Mouse (Mus musculus) cerebellum, adult 11-12 months (tissue): Measurements from ENCODE around the gene Mgp.
A peak's percentile ranks its signal among the peaks of the same experiment; 100 is the strongest.

Experiments used
- DNase-seq: peaks from one replicate; pipeline ENCODE4 v3.0.0; 2022

The Mgp gene

DNA sequence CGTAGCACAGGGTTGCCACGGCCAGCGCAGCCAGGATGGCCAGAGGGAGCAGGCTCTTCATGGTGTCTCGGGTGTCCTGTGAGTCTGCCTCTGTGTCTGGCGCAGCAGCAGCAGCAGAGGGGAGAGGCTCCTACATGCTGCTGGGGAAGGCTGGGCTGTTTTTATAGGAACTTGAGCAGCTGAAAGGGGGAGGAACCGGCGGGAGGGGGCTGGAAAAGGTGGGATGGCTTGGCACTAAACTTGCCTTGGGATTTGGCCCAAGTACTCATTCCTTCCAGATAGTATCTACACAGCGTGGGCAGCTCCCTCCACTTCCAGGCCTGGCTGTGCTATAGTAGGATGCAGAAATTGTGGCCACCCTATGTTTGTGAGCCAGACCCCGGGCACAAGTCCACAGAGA is at the start of gene Mgp:
TSS of gene Mgp (minus strand) at position 154 of the 400 bp plus-strand sequence.
- DNase-seq: no peak

DNA sequence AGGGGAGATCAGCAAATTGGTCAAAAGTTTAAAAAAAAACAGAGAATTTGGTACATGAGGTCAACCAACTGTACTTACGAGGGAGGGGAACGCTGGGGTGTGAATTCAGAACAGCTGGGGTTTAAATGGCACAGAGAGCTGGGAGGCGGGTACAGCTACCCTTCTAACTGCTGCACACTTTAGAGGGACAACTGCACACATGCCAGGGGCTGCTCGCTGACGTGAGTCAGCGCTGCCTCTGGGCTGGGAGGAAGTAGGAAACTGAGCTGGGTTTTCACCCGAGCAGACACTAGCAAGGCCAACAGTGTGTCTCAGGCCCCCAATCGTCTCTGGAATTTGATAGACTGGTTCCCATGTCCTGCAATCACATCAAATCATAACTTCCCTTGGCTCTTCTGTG is 49.4 kb upstream of the Mgp start:
- DNase-seq: no peak

DNA sequence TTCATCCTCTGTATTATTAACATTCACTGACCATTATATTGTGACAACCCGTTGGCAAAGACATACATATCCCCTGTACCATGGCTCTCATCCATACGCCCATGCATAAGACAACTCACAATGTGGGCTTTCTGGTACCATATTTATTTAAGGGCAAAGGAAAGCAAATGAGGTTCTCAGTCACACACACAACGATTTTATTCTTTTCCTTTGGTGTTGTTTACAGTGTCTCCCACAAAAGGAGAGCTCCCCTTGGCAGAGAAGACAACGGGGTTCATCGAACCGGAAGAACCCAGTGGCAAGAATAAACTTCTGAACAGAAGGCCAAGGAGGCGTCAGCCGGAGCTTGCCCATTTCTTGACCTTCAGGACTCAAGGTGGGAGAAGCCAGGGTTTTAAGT is 47.9 kb upstream of the Mgp start, which contains the start of gene Pde6h:
TSS of gene Pde6h (plus strand) at position 301 of the 400 bp plus-strand sequence.
- DNase-seq: no peak

DNA sequence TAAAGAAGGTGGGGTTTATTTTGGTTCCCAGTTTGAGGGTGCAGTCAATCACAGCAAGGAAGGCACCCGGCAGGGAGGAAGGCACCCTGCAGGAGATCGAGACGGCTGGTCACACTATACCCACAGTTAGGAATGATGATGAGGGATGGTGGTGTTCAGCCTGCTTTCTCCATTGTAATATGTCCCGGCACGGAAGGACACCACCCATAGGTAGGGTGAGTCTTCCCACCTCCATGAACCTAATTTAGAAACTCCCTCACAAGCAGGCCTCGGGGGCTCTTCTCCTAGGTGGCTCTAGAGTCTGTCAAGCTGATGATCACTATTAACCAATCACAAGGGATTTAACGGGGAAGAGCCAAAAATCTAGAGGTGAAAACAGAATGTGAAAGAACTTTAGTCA is 47.2 kb upstream of the Mgp start:
- DNase-seq: no peak

DNA sequence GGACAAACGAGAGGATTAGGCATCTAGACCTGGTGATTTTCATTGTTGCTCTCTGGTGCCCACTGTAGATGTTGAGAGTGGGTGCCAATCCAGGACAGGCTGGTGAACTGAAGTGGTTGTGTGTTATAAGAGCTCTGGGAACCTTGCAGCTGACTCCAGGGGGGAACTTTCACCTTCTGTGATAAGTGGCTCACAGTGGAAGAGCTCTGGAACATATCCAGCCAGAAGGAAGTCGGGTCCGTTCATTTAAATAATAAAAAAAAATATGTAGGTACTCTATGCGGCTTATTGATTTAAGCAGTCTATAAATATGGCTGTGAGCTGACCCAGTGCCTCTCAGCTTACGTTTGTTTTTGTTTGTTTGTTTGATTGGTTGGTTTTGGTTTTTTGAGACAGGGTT is 46.5 kb upstream of the Mgp start, which contains the start of gene Erp27:
TSS of gene Erp27 (minus strand) at position 101 of the 400 bp plus-strand sequence.
- no peak for DNase-seq

DNA sequence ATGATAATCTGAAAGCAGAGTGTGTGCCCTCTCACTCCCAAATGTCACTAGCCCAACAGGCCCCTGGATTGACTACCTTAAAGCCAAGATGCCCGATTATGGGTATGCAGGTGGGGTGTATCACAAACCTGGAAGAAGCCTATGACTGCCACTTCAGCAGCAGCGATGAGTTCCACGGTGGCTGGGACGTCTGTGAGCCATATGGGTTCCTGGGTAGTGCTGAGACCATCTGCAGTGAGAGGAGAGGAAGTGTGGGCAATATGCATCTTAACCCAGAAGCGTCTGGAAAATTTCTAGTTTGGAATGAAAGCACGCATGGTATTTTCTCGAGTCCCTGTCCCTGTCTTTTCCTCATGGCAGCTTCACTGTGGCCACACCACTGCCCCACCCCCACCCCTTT is 46.0 kb upstream of the Mgp start:
- DNase-seq: no peak

DNA sequence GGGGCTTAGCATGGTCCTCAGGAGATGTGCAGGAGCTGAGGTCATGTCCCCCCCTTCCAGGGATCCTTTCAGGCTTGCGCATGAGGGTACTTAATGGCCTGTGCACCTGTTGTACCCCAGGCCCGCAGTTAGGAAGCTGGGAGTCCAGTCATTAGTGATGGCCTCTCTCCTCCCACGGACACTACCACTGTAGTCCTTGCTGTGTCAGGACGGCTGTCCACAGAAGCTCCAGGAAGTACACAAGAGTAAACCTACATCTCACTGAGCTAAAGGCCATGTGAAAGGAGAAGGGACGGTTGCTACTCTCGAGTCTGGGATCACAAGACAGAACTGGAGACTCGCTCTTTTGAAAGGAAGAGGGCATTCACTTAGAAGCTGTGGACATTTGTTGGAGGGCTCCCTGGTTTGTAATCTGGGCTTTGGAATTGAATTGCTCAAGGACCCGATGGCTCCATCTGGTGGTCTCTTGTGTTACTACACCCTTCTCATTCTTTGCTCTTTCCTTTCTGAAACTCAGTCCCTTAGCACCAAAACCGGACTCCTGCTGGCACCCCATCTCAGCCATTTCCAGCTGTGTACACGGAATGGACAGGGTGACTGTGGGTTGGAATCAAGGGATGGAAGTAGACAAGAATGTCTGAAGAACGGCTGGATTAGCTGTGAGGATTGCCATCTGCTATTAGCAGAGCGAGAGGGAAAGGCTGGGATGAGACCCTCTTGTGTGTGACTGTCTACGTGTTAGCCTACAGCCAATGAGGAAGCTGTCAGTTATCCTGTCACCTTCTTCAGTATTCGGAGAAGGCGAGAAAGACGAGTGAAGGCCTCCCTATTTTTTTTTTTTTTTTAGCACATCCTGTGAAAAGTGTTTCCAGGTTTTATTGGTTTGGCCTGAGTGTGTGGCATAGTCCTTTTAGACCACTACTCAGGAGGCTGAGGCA is 45.0 kb upstream of the Mgp start:
- peak; percentile 13 for DNase-seq

DNA sequence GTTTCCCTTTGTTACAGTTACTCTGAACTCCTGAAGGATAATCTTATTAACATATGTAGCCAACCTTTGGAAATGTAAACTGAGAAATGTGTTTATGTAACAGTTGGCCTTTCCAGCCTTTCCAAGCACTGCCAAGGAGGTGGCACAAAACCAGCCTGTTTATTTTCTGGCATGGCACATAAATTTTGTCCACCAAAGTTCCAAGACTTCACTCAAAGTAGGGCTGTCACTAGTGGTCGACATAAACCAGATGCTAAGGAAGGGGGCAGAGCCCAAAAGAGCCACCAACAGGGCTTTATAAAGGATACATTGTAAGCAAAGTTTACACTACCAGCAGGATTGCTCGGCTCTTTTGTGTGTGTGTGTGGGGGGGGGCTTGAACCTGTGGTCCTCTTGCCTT is 42.3 kb upstream of the Mgp start:
- no peak for DNase-seq

DNA sequence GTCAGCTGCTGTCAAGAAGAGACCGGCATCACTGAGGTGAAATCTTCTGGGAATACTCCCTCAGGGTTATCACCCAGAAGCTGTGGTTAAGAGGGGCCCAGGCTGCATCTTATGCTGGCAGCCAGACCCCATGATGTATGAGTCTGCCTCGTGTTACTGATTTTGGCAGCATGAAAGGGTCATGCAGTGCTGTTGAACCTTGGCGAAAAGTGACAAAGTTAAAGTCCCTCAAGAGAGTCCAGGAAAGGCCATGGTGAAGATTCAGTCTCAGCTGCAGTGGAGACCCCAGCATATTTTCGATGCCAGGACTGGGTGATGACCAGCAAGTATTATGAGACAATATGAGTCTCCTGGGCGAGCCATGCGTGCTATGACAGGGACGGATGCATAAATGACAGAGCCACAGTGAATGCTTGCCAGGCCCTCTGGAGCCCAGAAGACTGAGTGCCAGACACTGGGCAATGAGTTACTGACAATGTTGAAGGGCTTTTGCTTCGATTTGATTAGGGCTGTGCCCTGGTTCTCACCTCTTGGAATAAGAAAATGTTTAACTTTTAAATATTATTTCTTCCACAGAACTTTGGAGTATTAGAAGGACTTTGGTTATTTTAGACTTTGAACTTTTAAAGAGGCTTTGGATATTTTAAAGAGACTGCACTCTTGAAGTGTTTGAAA is 40.2 kb upstream of the Mgp start:
- no peak for DNase-seq

DNA sequence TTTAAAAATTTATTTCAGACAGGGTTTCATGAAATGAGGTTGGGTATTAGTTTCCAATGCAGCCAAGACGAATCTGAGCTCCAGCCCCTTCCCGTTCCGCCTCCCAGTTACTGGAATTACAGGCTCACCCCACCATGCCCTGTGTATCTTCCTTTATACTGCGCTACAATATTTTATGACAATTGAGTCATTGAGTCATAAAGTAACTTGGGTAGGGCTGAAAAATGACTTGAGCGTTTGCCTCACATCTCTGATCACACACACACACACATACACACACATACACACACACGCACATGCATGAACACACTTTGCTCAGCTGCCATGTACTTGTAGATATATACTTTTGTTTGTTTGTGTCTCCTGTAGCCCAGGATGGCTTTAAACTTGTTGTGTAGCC is 38.6 kb upstream of the Mgp start:
- DNase-seq: no peak

DNA sequence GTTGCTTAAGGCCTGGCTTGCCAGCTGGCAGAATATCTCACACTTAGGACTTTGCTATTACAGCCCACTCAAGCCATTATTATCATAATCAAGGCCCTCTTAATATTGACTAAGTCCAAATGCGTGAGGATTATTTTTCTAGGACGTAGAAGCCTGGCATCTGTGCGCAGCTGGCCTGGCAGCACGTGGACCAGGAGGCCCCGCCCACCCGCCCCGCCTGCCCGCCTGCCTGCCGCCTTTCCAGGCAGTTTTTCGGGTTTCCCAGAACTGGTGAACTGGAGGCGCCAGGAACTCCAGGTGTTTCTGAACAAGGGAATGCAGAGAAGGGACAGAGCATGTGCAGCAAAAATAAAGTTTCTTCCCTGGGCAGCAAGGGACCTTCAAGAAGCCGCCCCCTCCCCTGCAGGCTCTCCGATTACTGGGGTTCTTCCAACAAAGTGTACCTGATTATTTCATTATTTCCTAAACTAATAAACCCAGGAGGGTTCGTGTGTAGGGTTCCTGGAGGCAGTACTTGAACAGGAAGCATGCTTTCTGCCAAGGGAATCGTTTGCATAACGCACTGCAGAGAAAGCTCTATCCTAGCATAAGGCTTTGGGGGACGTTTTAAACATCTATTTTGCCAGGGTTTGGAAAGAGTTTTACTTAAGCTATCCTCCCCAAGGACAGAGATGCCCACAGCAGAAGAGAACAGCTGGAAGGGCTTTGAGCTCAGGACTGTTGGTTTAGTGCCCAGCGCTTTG is 37.9 kb upstream of the Mgp start:
- DNase-seq: no peak

DNA sequence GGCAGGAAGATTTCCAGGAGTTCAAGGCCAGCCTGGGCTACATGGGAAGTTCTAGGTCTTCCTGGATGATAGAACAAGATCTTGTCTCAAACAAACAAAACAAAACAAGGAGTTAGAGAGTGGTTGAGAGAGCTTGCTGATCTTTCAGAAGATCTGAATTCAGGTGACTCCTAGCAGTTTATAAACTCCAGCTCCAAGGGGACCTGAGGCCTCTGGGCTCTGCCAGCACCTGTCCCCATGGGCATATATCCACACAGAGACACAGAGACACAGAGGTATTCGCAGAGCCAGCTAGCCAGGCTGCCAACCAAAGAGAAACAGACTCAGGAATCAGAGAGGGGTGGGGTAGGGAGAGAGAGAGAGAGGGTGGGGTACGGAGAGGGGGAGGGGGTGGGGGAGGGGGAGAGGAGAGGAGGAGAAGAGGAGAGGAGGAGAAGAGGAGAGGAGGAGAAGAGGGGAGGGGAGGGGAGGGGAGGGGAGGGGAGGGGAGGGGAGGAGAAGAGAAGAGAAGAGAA is 37.2 kb upstream of the Mgp start:
- no peak for DNase-seq

DNA sequence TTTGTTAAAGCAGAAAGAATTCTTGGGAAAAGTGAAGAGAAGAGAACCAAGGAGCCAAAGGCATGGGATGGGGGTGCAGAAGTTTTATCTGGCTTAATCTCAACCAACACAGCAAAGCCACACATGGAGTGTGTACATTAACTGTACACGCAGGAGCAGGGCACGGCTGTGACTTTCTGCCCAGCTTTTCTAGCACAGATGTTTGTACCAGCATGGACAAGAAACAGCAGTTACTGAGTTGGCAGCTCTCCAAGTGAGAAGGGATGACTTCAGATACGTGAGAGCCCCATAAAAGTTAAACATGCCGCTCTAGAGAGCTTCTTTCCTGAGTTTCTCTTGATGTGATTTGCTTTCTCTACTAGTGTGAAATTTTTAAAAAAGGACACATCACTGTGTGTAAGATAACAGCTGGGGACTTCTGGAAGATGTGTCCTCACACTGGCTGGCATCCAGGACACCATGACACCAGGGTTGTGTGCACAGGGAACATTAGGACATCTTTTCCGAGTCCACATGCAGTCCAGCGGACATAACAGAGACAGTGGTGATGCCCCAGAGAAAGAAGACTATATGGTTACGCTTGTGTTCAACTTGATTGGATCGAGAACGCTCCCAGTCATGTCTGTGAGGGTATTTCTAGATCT is 34.7 kb upstream of the Mgp start:
- DNase-seq: no peak

DNA sequence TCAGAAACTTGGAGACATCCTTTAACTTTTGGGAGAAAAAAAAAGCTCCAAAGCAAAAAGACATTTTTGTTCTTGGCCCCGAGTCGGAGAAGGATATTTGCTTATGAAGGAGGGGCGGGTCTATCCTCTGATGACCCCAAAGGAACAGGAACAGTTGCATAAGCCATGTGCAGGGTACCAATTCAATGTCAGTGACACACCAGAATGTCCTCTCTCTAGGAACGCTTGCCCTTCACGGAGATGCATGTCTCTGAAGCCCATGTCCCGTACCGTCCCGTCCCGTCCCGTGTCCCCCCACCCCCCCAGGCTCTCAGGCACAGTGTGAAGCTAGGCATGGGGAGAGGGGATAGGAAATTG is 31.3 kb upstream of the Mgp start:
- no peak for DNase-seq

DNA sequence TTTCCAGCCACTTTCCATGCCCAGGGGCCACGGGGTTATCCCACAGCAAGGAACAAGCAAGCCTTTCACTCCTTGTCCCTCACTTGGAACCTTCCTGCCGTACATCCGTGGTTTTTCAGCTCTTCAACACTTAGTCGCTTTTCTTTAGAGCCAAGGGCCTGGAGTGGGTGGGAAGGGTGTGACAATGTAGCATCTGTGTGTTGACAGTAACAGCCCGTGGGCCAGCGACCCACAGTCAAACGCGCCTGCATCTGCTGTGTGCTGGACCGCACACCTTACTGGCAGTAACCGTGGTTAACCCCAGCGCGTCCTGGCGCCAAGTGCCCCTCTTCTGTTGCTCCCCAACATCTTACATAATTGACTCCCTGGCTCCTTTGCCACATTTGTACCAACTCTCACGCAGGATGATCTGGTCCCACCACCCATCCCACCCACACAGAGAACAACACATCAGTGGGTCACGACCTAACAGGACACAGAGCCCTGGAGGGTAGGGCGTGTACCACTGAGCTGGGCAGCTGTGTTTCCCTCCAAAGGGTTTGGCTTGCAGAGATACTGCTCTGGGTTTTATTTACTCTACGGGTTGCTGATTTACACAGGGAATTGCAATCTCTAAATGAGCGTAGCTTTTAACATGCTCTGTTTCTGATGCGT is 30.8 kb upstream of the Mgp start:
- DNase-seq: no peak

DNA sequence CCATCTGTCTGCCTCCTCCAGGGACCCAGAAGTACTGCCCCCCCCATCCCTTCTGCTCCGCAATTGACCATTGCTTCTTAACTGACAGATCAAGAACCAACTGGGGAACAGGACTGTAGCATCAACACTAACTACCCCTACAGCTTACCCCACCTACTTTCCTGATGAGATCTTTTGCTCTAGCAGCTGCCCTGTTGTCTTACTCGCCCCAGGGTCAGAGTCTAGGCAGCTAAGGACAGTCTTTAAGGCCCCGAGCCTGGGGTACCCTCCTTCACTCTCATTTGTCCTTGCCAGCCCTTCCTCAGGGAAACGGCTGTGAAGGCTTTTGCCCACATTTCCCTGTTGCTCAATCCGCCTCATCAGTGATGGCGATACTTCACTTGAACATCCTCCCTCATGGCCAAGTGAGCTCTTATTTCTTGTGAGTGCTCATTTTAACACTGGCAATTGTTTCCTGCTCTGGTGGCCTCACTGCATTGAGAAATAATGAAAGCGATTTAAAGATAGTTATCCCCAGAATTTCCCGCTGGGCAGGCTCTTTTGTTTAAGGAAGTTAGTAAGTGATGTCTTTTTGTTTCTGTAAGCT is 28.4 kb upstream of the Mgp start:
- no peak for DNase-seq

DNA sequence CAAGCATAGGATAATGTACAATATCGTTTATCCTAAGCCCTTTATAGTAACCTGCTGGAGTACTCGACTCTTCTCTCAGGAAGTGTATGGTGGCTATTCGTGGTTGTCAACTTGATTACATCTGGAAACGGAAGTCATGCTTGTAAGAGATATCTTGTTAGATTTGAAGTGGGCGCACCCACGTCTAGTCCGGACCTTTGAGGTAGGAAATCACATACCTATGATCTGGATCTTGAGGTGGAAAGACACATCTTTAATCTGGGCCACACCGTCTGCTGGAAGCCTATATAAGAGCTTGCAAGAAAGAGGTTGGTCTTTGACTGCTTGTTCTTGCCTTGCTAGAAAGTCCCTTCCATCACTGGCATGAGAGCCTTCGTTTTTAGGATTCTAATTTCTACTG is 26.9 kb upstream of the Mgp start:
- DNase-seq: no peak

DNA sequence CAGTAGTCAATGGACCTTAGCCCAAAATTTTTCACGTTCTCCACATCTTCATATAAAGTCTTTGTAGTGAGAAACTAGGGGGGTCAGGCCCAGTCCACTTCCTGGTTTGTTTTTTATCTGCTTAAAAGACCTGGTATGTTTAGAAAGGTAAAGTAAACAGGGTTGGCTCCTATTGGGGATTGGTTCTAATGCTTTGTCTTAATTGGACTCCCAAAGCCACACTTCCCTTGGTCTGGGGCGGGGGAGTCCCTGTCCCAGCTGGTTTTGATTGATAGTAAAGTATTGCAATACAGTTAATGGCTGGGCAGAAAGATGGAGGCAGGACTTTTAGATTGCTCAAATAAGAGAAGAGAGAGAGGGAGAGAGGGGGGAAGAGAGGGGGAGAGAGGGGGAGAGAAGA is 25.4 kb upstream of the Mgp start:
- no peak for DNase-seq

DNA sequence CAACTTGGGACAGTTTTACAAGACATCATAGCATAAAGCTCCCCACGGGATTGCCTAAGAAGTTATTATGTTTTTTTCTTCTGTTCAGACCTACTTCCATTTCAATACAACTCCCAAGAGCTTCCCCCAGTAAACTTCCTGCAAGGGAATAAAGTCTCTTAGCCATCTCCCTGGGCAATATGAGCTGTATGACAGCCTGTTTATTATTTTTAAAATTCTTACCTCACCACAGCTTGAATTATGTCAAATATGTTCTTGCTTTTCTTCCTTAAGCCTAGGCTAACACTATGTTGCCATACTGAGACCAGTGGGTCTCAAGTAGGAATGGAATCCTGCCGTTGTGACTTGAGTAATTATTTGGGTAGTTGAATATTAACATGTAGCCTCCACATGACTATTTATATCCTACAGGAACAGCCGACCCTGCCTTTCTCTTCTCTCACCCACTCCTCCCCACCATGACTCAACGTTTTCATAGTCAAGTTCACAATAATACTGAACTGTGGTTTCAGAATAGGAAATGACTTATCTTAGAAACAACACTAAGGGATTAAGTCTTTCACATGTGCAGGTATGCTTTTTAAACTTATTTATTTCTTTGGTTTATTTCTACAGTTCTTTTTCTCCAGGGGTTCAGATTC is 24.9 kb upstream of the Mgp start:
- DNase-seq: no peak

DNA sequence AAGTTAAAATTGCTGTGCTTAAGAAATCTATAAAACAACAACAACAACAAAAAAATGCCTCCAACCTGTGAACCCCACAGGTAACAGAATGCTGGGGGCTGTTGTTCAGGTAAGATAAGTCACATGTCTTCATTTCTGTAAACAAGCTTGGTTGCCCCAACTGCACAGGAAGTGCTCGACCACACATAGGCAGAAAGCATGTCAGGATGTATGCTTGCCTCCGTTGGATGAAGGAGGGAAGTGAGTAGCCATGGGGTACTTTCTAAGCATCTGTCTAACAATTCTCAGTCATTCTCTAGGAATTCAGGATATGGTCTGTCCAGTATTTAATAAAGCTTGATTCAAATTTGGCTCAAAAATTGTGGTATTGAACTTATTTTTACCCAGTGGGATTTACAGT is 23.3 kb upstream of the Mgp start:
- DNase-seq: no peak

DNA sequence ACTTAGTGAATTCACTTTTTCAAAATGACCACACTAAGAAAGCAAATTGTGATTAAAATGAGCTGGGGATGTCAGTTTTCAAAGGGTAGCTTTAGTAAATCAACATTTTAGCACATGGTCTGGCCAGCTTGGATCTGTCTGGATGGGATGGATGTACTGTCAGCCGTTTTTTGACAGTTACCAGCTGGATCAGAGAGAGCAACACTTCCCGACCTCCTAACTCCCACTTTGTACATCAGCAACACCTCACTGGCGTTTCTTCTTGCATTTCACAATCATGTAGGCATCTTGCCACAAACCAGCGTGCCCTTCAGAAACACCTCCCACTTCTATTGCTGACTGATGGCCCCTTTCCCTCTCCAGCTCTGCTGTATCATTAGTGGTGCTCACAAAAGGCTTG is 22.6 kb upstream of the Mgp start:
- DNase-seq: no peak
